Mouse (Mus musculus) erythroblast, embryonic 14.5 days (primary cell): ENCODE data around the gene Plcg2.

ENCODE experiments used
- GATA1 ChIP-seq: IDR thresholded peaks from 2 replicates; pipeline ENCODE4 v1.6.1; 2012; ENCODE audit warnings: low read length, inconsistent platforms, mixed read lengths
- TAL1 ChIP-seq: IDR thresholded peaks from 3 replicates; pipeline ENCODE4 v1.6.1; 2012; ENCODE audit warnings: low read length, inconsistent platforms, mixed read lengths

DNA sequence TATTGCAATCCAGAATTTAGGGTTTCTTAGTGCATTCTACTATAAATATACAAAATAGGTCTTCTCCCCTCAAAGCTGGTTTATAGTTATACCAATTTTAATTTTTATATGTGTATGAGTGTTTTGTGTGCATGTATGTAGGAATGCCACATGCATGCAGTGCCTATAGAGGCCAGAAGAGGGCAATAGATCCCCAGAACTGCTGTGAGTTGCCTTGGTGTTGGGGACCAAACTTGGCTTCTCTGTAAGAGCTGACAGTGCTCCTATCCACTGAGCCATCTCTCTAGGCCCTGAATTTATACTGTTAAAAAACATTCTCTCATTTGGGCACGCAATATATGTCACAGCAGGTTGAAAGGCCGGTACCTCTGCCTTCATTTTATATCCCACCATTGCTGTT, 147.9 kb downstream of the Plcg2 start:
- no peak for TF ChIP-seq GATA1
- TF ChIP-seq TAL1 = no peak
